Mouse (Mus musculus) activated CD4-positive, CD25-positive, alpha-beta regulatory T cell, adult 4 months (primary cell): ENCODE data around the gene Maml3. TPM values are rescaled to one million over a fixed set of nuclear protein-coding genes. Genes with fewer than 3 reads are reported as not detected.

ENCODE experiments used
- ATAC-seq: one replicate; pipeline ENCODE4 v1.8.0; 2017
- polyA plus RNA-seq, 2 experiments: library from polyadenylated mRNA; unstranded; fragments of 100-300 nt; shearing (Covaris generic); gene quantifications; one replicate each; pipeline ENCODE4 v1.2.1; 2017

Gene Maml3
- polyA plus RNA-seq, 2 experiments from 2014 or later, result 0.55 to 0.67 TPM

DNA sequence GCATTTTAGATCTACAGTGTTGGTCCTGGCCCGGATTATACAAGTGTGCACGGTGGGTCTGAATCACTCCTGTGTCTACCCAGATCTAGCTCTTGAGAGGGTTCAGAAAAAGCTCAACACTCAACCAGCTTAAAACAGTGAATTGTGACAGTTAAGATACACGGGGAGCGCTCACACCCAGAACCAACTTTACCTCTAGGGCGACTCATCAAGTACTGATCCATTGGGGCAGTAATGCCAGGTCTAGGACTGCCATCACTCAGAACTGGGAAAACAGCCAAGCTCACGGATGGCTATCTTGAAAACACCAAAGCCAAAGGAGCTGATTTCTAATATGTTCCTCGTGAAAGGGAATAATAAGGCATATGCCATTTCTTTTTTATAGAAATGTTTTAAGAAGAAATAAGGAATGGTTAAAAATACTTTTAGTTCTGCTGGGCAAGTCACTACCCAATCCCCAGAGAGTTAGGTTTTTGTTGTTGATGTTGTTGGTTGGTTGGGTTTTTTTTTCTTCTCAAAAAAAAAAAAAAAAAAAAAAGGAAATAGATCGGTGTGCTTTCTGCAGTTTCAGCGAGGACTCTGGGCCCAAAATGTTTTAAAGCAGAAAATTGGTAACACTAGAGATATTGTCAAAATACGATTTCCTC is 103.9 kb downstream of the Maml3 start:
- no peak for ATAC-seq

DNA sequence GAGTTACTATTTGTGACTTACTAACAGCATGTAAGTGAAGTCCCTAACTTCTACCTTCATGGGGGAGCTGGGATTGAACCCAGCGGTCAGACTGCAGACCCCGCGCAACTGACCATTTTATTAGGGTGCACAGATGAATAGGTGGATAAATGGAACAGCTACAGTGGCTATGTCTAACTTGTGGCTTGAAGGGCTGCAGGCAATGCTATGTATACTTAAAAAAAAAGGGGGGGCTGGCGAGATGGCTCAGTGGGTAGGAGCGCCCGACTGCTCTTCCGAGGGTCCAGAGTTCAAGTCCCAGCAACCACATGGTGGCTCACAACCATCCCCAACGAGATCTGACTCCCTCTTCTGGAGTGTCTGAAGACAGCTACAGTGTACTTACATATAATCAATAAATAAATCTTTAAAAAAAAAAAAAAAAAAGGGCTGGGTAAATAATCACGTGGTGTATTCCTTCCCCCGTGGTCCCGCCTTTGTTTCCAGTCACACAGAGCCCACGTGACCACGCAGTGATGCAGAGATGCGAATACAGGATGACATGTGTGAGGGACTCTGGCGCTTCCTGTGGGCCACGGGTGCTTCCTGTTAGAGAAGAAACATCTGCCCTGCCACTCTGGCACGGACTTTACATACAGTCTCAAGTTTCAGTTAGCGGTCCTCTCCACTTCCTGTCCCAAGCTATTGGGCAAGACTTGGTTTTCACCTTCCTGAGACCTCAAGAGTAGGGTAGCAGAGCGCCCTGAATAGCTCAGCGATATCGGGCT is 105.0 kb downstream of the Maml3 start:
- ATAC-seq, result peak; percentile 99

DNA sequence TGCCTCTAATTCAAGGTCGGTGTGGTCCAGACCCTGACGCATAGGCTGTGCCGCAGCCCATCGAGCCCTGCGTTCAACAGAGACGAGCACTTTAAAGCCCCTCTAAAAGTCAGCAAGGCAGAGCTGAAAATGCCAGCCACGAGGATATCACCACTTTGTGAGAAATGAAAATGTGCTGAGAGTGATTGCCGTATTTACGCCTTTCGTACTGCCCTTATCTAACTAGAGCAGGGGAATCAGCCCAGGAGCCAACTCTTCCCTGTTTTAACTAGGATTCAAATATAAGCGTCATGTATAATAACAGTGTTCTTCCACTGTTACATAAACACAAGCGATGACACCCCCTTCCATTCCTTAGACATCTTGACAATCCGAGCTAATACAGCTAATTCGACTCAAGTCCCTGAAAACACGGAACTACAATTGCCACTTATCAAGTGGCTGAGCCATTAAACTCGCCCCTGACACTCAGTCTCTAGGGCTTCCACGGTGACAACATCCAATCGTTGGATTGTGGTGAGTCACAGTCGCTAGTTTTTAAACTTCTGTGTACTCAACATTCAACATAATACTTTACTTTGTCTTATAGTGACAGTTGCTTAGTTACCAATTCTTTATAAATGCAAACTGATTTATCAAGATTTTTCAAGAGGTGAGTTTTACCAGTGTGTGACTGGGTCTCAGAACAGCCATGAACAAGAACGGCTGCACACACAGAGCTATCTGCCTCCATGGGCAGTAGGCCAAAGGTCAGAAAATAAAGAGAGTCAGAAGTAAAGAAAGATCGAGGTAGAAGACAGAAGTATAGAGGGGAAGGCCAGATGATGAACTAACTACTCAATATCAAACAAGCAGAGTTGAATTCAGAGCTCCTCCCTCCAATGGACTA is 106.1 kb downstream of the Maml3 start:
- no peak for ATAC-seq

DNA sequence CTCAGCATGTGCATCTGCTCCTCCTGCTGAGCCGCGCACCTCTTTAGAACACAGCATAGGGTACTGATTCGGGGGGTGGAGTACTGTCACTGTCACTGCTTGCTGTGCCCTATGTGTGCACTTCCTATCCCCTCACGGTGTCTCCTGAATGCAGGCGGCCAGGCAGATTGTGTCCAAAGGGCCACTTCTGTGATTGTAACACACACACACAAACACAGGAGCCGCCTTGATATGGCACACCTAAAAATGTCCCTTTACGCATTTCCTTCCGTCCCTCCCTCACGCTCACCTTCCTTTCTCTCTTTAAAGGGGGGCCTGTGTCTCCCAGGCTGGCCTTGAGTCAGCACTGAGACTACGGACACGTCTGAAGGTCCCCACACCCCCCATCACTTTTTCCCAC is 107.3 kb downstream of the Maml3 start:
- no peak for ATAC-seq

DNA sequence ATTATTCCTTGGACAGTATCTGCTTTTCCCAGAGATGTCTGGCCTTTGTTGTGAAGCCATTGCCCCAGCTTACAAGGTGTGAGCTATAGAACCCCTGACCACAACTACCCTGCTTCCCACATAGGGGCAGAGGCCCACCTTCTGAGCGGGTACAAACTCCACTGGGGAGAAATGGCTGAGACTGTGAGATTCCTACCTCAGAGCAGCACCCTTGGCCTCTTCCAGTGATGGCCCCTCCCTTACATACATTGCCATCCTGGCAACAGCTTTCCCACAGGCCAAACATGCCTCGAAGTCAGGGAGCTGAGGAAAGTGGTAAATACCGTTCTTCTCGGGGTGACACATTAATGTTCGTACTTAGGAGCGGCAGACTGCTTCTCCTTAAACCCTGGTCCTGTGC is 118.4 kb downstream of the Maml3 start:
- ATAC-seq, result no peak

DNA sequence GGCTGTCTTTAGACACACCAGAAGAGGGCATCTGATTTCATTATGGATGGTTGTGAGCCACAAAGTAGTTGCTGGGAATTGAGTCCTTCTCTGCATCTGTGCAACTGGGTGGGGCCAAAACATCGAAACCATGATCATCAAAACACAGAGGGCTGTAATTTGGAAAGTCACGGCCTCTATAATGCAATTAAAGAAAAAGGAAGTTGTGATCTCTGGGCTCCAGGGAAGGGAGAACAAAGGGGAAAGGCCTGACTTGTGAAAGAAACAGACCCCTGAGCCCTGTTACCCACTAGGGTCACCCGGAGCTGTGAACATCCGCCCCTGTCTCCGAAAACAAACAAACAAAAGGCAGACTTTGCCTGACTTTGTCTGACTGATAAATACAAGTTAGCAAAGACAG is 123.4 kb downstream of the Maml3 start:
- no peak for ATAC-seq

DNA sequence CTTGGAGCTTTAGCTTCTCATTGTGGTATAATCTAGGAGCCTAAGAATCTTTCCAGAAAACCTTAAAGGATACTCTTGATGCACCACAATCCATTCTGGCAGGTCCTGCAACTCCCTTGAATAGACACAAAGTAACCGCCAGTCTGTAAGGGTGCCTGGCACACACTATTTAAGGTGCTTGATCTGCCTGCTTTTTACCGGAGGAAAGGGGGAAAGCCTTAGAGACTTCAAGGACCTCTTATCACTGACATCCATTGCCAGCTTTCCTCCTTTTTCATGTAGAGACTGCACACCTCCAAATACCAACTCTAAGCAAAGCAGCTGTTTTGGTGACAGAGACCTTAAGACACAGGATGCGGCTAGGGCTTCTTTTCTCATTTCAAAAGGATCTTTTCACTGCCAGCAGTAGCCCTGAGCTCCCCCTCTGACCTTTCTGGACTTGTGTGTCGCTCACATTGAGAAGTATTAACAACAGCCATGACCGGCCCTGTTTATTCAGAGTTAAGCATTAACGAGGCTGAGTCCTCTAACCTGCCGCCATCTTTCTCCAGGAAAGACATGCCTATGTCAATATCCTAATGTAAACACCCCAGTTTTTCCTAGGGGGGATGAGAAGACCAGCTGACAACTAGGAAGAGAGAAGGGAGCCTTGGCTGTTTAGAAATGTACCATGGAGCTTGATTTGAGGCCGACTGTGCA is 127.1 kb downstream of the Maml3 start:
- ATAC-seq, result no peak

DNA sequence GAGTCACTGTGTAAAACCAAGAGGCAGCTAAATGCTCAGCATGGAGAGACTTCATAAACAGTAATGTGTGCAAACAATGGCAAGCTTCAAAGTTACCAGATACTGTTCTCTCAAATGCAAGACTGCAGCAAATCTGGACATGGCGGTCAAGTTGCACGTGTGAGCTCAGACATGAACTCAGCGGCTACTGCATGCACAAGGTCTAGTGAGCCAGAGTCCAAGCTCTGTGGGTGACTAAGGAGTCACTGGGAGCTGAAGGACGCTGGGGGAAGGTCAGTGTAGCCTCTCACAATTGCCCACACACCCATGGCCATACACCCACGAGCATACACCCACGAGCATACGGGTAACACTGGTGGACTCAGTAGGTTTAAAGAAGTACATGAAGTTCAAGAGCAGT is 130.3 kb downstream of the Maml3 start:
- no peak for ATAC-seq

DNA sequence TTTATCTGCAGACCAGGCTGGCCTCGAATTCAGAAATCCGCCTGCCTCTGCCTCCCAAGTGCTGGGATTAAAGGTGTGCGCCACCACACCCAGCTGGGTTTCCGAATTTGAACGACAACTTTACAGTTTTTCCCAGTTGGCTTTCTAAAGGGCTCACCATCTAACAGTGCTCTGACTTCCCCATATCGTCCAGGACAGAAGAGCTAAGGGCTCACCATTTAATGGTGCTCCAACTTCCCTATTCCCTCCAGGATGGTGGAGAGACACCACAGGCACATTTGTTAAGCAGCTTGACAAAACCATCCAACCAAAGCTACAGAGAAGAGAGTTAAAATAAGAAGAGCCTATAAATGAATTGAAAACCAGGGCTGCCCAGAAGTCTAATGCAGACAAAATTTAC is 130.7 kb downstream of the Maml3 start:
- ATAC-seq, result no peak

DNA sequence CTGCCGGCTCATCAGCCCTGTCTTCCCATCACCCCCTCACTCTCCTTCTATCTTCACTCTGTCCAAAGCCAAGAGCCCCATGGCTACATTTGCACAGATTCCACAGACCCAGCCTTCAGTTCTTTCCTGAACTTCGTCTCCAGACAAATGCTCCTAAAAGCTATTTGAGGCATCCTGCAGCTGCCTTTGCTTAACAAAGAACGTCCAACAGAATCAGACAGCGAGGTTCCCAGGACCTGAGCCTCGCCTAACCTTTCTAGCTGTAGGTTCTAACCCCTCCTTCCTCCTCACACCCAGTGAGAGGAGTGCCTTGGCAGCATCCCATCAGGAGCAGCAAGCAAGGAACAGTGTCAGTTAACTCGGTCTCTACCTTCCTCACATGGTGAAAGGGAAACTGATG is 132.3 kb downstream of the Maml3 start:
- ATAC-seq, result no peak

DNA sequence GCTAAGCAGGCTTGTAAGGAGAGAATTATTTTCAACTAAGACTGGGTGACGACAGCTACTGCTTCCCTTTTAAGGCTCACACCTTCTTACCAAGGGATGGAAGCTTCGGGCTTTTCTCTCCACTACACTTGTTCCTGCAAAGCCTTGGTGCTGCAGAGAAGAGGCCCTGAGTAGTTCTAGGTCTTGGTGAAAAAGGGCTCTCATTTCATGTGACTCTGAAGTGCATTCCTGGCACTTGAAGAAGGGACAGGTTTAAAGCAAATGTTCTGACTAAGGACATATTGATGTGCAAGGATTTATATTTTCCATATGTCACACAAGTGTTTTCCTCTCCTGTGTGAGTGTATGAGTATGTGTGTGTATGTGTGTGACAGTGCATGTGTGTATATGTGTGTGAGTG is 134.4 kb downstream of the Maml3 start:
- ATAC-seq, result no peak

DNA sequence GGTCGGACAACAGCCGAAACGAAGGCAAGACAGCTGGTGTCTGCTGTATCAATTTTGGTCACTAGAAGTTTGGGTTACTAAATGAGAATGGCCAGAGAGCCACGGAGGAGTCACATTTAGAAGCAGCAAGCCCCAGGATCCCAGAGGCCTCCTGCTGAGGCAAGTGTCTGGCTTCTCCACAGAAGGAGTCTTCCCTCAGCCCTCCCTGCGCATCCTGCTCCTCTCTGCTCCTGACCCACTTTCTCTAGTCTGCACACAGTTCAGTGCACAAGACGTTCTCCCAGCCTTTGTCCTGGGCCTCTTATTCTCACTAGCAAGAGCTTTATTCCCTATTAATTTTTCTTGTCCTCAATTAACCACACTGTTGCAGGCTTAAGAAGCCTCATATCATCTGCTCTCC is 135.4 kb downstream of the Maml3 start:
- ATAC-seq, result no peak

DNA sequence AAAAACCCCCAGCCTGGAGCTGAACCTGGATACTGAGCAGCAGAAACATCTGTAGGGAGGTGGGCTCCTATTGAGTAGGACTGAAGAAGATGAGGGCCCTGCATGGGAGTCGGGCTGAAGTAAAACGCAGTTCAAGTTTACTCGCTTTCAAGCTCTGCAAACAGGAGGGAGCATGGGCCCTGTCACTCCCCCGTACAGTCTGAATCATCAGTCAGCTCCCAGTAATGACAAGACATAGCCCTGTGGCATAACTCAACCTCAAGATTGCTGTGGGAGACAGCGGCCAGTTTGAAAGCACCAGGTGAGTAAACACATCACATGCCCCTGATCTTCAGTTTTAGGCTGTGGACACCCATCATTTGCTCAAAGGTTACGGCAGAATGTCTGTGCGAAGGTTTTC is 139.0 kb downstream of the Maml3 start:
- no peak for ATAC-seq

DNA sequence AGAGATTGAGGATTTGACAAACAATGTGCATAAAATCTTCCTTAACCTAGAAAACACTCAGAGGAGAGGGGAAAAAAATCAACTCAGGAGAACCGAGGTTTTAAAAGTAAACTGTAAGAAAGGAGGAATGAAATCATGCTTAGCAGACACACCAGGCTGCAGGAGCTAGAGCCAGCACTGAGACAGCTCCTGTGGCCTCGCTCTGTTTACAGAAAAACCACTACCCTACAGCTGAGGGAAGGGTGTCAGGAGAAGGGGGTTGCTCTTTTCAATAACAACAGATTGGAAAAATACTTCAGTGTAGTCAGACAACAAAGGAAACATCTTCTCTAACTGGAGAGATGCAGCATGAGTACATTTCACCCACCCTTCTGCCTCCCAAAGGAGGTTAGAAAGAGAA is 139.4 kb downstream of the Maml3 start:
- ATAC-seq, result no peak

DNA sequence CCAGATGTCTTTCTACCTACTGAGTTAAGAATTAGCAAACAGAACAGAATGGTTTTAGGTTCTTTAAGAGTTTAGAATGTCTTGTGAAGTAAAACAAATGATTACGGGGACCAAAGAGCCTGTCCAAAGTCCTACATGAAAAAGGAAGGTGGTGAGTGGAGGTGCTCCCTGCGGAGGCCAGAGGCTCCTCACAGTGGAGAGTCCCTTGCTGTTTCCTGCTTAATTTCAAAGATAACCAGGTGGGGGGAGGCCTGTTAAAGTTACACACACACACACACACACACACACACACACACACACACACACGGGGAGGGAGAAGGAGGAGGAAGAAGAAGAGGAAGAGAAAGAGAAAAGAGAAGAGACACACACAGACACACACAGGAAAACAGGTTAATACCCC is 139.9 kb downstream of the Maml3 start:
- no peak for ATAC-seq

DNA sequence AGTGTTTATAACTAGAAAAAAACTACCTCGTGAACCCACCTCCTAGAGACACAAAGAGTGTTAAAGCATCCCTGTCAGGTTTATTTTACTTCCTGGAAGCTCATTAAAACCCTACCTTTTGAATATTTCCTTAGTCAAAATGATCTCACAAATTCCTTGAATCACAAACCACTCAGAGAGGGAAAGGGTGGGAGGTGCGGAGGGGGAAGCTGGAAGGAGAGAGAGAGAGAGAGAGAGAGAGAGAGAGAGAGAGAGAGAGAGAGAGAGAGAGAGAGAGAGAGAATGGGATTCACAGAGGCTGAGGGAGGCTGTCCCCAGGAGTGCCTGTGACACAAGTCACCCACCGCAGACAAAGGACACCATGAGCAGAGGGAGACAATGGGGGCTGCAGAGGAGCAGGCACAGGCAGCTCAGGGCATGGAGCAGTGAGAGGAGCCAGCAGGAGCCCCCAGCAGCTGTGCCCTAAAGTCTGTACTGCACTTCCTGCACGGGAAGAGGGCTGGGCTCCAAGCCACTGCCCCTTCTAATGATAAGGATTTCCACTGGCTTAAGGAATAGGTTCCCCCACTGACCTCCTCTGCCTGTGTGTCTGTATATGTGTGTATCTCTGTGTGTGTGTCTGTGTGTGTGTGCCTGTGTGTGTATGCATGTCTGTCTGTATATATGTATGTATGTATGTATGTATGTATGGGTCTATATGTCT is 140.8 kb downstream of the Maml3 start:
- no peak for ATAC-seq

DNA sequence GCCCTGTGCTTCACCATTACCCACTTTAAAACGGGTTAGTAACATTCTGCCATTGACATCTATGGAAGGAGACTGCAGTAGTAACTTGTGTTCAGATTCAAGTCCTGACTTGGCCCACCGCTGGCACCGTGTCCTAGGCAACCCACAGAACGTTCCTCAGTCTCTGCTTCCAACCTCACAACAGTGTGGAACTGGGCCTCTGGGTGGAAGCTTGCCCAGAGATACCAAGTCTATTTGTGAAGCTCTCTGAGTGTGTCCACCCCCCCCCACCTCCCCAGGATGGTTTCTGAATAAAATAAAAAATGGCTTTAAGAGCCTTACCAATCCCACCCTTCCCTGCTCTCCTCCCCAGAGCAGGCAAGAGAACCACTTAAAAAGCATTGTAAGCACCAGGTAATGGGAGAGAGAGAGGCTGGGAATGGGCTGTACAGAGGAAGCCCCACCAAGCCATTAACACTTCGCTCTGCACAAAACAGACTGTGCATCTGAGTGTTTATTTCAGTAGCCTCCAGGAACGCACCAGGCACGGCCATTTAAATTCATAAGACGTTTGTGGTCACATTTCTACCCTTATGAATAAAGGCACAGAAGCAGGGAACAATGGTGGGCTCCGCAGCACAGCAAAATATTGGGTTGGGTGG is 141.6 kb downstream of the Maml3 start:
- ATAC-seq, result no peak

DNA sequence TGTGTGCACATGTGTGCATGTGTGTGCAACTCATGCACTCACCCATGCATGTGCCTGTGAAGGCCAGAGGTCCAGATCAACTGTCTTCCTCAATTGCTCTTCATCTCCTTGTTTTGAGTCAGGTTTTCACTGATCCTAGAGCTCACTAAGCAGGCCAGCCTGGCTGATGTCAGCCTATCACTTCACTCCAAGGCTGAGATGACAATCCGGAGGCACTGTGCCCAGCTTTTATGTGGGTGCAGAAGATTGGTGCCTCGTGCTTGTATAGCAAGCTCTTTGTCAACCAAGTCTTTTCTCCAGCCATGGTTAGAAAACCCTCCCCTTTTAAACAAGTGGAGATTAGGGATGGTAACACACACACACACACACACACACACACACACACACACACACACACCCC is 146.1 kb downstream of the Maml3 start:
- no peak for ATAC-seq

DNA sequence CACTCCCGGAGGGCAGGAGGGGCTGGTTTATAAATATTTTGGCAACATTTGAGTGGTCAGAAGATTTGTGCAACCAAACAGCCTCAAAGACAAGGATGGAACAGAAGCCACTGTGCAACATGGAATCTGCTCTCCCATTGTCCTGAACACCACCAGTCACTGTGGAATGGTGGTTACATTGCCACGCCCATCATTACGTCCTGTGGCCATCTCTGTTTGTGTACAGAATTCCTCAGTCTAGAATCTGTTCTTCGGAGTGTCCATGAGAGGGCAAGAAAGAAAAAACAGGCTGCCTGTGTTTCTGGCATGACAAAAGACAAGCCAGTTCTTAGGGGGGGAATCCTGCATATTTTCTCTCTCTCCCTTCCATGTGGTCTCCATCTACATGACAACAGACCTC is 150.4 kb downstream of the Maml3 start:
- no peak for ATAC-seq

DNA sequence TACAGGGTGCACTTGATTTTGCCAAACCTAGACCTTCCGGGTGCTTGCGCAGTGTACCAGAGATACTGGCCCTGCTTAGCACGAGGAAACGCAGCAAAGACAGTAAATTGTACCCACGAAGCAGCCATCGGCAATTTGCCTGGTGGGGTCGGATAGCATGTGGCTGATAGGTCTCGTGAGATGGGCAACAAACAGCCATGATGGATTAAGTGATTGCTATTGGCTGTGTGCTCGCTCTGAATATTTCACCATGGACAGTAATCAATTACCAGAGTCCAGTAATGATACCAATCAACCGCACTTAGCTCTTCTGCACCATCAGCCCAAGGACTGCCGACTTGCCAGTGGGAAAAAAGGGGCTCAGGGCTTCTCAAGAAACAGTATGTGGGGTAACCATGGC is 150.9 kb downstream of the Maml3 start:
- no peak for ATAC-seq

DNA sequence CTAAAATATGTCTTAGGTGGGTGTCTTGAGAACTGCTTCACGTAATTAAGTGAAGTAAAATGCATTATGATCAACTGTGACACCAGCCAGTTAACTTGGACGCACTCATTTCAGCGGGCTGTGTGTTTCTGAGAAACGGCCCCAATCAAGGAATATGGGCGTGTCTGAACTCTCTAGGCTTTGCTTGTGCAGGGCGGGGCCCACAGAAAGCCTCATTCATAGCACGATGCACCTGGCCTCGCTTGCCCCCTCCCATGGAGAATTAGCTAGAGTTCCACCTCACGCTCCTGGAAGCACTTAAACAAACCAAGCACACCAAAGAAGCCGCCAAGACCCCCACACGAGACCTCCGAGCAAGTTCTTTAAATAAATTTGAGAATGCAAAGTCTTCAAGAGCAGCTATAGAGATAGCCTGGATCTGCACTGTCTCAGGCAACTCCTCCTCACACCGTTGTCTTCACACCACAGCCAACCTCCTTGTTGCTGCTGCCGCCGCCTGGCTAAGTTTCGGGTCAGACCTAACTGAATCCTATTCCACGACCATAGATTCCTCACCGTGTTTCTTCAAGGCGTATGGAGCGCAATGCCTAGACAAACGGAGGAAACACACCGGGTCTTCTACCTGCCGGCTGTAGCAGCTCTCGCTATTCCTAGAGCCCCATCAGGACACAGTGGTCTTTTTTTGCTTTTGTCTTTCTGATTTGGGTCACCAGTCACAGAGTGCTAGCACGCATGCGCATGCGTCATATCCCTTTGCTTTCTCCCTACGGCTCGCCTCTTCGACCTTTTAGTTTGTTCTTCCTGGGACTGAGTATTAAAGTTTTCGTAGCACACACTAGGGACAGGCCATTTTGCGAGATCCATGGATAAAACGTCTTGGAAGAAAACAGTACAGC is 151.9 kb downstream of the Maml3 start:
- no peak for ATAC-seq
